Mouse (Mus musculus): Measurements from ENCODE around the gene Ugt2b38. TPM values are rescaled to one million over a fixed set of nuclear protein-coding genes. Genes with fewer than 3 reads are reported as not detected.
"Not testable (repeated sequence)": the region's sequence is repeated elsewhere in the genome, so short reads cannot be mapped to it uniquely, and the experiment has no call there.

The Ugt2b38 gene
- not detected in 2 replicates for polyA plus RNA-seq (2012; rRNA removed)

- not testable (repeated sequence) for DNase-seq (ENCODE audit: low spot score)
Observed at GRCm38 (mm10) chr5:87424041-87424440, at the start of gene Ugt2b38. Gene Ugt2b38 (minus strand): TSS chr5:87424203.

DNA sequence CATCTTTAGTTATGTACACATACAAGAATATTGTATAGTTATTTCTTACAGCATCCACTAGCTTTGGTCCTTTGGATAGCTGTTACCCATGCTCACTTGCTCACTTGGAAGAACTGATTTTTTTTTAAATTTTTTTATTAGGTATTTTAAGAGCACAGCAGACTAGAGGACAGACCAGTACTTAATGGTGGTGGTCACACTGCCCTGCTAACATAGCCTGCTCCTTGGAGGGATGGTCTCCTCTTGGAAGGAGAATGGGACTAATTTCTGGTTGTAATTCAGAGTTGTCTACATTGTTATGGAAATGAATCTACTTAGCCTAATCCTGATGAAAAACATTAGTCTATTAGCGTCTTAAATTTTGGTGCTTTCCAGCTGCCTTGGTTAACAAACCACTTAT, 34.8 kb upstream of the Ugt2b38 start:
- no peak for DNase-seq (ENCODE audit: low spot score)

DNA sequence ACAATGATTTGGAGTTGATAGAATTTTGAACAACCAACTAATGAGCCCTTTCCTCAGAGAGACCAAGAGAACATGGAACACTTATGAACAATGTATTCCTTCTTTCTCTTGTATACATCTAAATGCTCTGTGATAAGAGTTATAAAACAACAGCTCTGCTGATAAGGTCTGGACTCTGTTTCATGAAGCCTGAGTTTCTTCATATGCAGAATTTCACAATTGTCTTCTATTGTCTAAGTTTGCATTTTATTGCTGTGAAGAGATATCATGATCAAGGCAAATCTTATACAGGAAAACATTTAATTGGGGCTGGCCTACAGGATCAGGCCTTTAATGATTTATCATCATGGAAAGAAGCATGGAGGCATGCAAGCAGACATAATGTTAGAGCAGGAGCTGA, 33.7 kb upstream of the Ugt2b38 start:
- DNase-seq (ENCODE audit: low spot score) = no peak

GRCm38 (mm10) chr5:87456216-87456850, 32.3 kb upstream of the Ugt2b38 start:
- DNase-seq (ENCODE audit: low spot score) = no peak

DNA sequence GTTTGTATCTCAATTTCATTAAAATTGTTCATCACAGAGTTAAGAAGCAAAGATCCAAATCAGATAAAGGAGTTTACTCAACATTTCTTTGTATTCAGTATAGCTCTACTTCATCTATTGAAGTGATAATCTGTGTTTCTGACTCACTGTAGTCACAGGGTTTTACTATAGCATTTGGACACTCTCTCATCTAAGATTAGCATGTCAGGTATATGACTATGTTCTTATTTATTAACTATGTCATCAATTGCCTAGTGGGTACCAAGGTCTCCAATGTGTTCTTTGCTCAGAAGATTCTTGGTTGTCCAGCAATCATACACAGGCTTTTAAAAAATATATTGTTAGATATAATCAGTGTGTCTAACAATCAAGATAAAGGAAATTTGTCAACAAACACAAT, 31.5 kb upstream of the Ugt2b38 start:
- no peak for DNase-seq (ENCODE audit: low spot score)

DNA sequence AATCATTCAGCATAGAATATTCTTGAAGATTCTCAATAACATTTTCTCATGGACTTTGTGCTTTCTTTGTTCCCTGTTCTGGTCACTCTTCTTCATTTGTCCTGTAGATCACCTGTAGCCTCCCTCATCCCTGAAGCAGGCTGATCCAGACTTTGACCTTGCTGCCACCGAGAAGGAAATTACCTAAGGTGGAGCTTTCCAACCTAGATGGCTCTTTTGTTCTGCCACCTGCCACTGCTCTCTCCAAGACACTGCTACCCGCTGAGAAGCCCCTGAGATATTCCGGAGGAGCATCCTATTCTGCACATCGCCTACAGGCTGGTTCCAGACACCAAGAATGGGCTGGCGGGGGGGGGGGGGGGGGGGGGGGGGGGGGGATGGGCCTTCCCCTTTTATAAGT, 28.5 kb upstream of the Ugt2b38 start:
- not testable (repeated sequence) for DNase-seq (ENCODE audit: low spot score)

GRCm38 (mm10) chr5:87436264-87436663, 12.3 kb upstream of the Ugt2b38 start:
- no peak for DNase-seq (ENCODE audit: low spot score)

DNA sequence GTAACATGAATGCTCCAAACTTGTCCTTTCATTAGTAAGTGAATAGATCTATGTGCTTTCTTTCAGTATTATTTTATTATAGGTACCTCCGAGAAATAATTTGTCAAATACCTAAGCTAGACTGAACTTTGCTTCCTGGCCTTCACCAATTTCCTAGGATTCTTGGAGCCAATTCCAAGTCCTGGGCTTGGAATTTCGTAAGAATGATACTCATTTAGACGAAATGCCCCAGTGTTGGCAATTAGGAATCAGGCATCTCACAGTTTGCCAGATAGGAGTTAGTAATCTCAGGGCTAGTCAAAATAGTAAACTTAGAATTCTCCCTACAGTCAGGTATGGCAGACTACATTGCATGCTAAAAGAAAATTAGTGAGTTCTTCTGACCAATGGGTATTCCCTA, 1.7 kb upstream of the Ugt2b38 start:
- no peak for DNase-seq (ENCODE audit: low spot score)

DNA sequence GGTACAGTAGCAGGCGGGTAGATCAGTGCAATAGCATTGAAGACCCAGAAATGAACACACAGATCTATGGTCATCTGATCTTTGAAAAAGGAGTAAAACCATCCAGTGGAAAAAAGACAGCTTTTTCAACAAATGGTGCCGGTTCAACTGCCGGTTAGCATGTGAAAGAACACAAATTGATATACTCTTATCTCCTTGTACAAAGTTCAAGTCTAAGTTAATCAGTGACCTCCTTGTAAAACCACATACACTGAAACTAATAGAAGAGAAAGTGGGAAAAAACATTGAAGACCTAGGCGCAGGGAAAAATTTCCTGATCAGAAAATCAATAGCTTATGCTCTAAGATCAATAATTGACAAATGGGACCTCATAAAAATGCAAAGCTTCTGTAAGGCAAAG, 27.0 kb downstream of the Ugt2b38 start:
- DNase-seq (ENCODE audit: low spot score) = no peak

DNA sequence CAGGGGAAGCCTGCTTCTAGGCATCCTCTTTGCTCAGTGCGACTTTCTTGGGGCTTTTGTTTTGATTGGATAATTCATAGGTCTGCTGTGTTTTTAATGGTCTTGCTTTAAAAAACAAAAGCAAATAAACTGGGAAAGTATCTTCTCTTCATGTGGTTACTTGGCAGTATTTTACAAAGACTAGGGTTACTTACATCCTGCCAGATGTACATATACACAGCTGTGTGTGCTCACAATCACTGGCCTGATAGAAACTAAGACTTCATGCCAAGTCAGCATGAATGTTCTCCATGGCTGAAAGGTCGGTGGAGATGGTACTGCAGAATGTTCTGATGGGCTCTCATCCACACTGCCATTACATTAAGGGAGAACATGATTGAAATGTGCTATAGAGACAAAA, 33.2 kb downstream of the Ugt2b38 start:
- no peak for DNase-seq (ENCODE audit: low spot score)

- DNase-seq (ENCODE audit: low spot score) = no peak
Observed at GRCm38 (mm10) chr5:87380234-87380633, 43.8 kb downstream of the Ugt2b38 start.

DNA sequence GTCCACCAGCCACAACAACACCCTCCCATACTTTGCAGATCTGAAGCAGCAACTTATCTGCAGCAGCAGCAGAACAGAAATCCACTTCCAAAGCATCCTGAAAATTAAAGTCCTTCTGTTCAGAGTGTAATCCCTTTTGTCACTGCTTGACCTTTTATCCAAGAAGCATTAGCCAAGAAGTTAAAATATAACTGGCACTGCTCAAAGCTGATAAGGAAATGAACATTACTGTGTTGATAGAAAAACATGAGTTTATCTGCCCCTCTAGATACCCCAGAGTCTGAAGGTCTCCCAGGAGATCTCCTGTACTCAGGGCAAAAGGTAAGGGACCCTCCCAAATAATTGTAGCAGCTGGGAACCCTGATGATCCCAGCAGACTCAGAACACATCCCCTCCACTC, 44.2 kb downstream of the Ugt2b38 start:
- DNase-seq (ENCODE audit: low spot score) = no peak

DNA sequence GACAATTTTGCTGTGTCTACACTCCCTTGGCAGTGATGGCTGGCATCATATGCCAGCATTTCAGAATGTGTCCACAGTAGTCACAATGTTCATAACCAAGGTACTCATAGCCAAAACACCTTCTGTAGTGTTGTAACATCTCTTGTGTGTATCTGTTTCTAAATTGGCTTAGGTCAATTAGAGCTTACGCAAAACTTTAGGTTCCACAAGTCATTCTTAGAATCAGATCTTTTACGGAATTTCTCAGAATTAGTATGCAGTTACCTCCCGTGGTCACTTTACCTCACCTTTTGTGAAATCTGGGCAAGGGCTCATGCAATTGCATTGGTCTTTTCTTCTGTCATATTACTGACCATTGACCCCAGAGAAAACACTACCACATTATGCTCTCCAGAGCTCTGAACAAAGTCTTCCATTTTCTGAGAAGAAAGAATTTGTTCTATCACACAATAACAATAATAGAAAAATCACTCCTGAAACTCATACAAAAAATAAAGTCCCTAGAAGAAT, 48.1 kb downstream of the Ugt2b38 start:
- DNase-seq (ENCODE audit: low spot score) = no peak

DNA sequence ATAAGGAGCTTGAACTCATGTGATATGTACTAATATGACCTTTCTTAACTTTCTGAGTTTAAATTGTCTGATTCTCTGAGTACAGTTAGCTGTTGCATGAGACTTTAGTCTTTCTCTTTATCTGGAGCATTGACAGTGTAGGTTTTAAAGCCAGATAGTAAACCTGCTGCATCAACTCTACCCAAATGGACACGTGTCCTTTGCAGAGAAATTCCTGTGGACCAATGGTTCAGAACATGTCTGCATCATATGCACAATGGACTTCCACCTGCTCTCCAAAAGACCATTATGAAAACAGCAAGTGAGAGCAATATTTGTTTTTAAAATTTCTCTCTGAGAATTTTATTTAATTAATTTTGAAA, 50.5 kb downstream of the Ugt2b38 start:
- no peak for DNase-seq (ENCODE audit: low spot score)

GRCm38 (mm10) chr5:87372788-87373501, 51.1 kb downstream of the Ugt2b38 start:
- DNase-seq (ENCODE audit: low spot score) = not testable (repeated sequence)

Other genes starting within 250 kb of the Ugt2b38 start
- gene Ugt2b37, start 169.4 kb downstream of the Ugt2b38 start, polyA plus RNA-seq (2012; rRNA removed) = not detected in 2 replicates
- not detected in 2 replicates for gene Ugt2a3, start 87.0 kb downstream of the Ugt2b38 start, polyA plus RNA-seq (2012; rRNA removed)
- 0.01 TPM in 1 of 2 replicates, not detected in the other for gene Ugt2a2, start 58.1 kb upstream of the Ugt2b38 start, polyA plus RNA-seq (2012; rRNA removed)
- gene Gm43638, start 62.6 kb upstream of the Ugt2b38 start, polyA plus RNA-seq (2012; rRNA removed) = not detected in 2 replicates
- gene Ugt2a1, start 66.7 kb upstream of the Ugt2b38 start, polyA plus RNA-seq (2012; rRNA removed) = not detected in 2 replicates
- gene Sult1b1, start 114.0 kb upstream of the Ugt2b38 start, polyA plus RNA-seq (2012; rRNA removed) = 0.25 and 0.33 TPM in 2 replicates
- 0.04 TPM in 1 of 2 replicates, not detected in the other for gene Sult1d1, start 144.8 kb upstream of the Ugt2b38 start, polyA plus RNA-seq (2012; rRNA removed)
- 4.1 and 8.0 TPM in 2 replicates for gene Sult1e1, start 167.4 kb upstream of the Ugt2b38 start, polyA plus RNA-seq (2012; rRNA removed)
- not detected in 2 replicates for gene Csn1s1, start 242.0 kb upstream of the Ugt2b38 start, polyA plus RNA-seq (2012; rRNA removed)